Mouse (Mus musculus) layer of hippocampus, adult 2 months (tissue): ENCODE data around the gene Abtb2. TPM values are rescaled to one million over a fixed set of nuclear protein-coding genes. Genes with fewer than 3 reads are reported as not detected.

Source experiments
- DNase-seq, 2 experiments: peaks; one replicate each; pipeline ENCODE4 v3.0.0; 2022; ENCODE audit warnings: low spot score in 2 of 2
- H3K27ac ChIP-seq: fragments of 200-600 bp; 2 replicates; pipeline ENCODE4 v1.8.1; 2022
- H3K4me3 ChIP-seq: fragments of 200-600 bp; 2 replicates; pipeline ENCODE4 v1.8.1; 2022; ENCODE audit warnings: mild to moderate bottlenecking
- CTCF ChIP-seq: fragments of 200-600 bp; conservative IDR thresholded peaks from 2 replicates; pipeline ENCODE4 v1.8.1; 2022; ENCODE audit warnings: antibody characterized with exemption, mild to moderate bottlenecking, moderate library complexity
- total RNA-seq, 2 experiments: library from RNA; stranded (reverse); gene quantifications; 2 replicates each; pipeline ENCODE4 v1.2.3; 2021

Gene Abtb2
- total RNA-seq, 2 experiments from 2014 or later = 9.5 to 10.3 TPM

DNA sequence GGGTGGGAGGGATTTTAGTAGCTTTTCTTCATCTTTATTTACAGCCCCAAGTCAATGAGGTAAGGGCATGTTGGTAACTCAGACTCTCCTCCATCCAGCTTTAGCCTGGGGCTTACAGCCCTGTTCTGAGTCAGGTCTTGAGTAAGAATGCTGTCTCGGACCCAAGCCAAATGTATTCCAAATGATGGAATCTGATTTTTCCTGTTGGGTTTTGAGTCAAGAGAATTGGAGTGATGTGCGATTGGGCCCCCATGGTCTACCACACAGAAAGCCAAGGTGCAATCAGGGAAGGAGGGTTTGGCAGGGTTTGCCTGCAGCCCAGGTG is 66.8 kb downstream of the Abtb2 start:
- no peak for TF ChIP-seq CTCF
- DNase-seq = no peak
- Histone ChIP-seq H3K27ac (no peak overlapping the region), H3K4me3 (no peak overlapping the region)

DNA sequence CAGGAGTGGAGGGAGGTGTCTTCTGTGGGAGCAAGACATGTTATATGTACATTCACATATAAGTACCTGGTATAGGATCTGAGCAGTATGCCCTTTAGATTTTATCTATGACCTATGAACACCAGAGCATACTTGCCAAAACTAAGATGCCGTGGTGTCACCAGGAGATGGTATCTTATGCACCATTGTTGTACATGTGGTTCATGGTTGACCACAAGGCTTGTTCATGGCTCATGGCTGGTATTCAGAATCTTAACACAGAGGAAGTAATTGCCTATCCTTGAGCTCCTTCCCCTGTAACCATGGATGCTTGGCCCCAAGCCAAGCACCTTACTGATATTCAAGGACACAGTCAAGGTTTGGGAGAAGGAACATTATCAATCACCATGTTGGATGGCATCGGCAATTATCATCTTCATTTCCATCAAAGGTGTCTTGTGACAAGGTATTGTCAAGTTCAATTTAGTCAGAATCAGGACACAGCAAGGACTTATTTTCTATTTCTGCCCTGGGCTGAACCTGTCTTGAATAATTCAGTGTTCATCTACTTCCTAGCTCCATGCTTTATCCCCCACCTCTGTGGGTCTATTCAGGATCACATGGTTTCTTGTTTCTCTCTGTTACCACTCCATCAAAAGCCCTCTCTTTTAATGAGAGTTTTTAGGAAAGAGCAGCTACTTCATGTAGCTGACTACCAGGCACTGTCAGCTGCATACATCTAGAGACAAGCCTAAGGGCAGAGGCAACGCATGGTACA is 69.8 kb downstream of the Abtb2 start:
- DNase-seq = no peak
- Histone ChIP-seq H3K4me3 (no peak overlapping the region), H3K27ac (no peak overlapping the region)
- TF ChIP-seq CTCF = no peak

DNA sequence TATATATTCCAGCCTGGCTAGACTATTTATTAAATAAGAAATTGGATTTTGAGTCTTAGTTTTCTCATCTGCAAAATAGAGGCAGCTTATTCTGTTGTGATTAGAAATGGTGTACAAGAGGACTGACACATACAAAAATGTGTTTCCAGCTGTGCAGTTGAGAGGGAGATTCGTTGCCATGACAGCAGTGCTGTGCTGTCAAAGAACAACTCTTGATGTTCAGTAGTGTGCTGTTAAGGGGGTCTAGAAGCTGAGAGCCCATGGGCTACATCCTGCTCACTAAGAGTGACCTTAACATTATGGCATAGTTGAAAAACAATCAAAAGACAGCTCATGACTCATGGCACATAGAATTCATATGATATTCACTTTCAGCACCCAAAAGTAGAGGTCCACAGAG is 71.3 kb downstream of the Abtb2 start:
- DNase-seq = no peak
- Histone ChIP-seq H3K4me3 (no peak overlapping the region), H3K27ac (no peak overlapping the region)
- no peak for TF ChIP-seq CTCF

DNA sequence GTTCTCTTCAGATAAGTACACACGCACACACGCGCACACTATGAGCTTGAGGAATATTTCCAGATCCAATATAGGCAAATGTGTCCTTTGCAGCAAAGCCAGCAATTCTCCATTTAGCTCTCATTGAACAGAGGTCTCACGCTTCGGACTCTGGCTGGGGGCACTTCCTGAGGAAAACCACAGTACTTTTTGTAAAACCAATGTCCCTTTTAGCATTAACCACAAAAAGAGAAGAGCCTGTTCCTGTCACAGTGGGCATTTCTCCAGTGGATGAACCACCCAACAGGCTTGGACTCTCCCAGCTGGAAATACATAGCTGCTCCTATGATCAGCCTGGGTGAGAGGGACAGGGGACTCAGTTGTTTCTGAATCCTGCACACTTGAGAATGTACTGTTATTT is 71.8 kb downstream of the Abtb2 start:
- Histone ChIP-seq H3K27ac (no peak overlapping the region), H3K4me3 (no peak overlapping the region)
- no peak for DNase-seq
- no peak for TF ChIP-seq CTCF

- H3K27ac ChIP-seq = no peak overlapping the region; the same call in 1 of the 2 replicates
- no peak for TF ChIP-seq CTCF
- DNase-seq = no peak
- no peak overlapping the region for H3K4me3 ChIP-seq
Measured at GRCm38 (mm10) chr2:103639701-103640100, 73.6 kb downstream of the Abtb2 start.

GRCm38 (mm10) chr2:103640861-103641260 is 74.8 kb downstream of the Abtb2 start:
- TF ChIP-seq CTCF = no peak
- Histone ChIP-seq H3K27ac (no peak overlapping the region), H3K4me3 (no peak overlapping the region)
- DNase-seq = no peak

GRCm38 (mm10) chr2:103643584-103644211 is 77.6 kb downstream of the Abtb2 start:
- DNase-seq = peak in 1 of 2 experiments; percentile 44
- peak overlapping the region; percentile 48; the same call in 1 of the 2 replicates for H3K27ac ChIP-seq
- peak; percentile 48 for TF ChIP-seq CTCF
- no peak overlapping the region for H3K4me3 ChIP-seq

- Histone ChIP-seq H3K27ac (peak overlapping the region; percentile 48; the same call in 1 of the 2 replicates), H3K4me3 (no peak overlapping the region)
- DNase-seq = no peak
- no peak for TF ChIP-seq CTCF
Measured at GRCm38 (mm10) chr2:103644418-103644817, 78.3 kb downstream of the Abtb2 start.

DNA sequence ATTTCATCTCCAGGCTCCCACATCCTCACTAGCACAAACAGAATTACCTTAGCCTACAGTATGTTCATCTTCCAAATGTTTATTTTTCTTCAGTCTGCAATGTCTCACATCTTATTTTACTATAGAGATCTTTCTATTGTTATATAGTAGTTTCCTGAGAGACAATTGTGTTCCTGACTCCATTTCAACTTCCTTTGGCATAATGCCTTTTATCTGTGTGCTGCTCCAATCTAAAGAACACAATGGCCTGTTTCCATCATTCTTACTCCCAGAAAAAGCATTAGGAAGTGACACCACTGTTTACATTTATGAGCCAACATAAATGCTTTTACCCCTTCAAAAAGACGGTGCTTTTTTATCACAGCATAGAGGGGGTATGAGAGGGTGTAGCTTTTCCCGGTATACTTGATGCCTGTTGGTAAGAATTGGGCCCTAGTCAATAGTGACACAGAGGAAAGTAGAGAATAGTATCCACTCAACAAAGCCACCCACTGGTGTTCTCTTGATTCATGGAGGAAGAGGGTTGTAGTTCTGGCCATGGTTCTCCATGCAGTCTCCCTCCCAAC is 84.3 kb downstream of the Abtb2 start:
- no peak overlapping the region for H3K27ac ChIP-seq
- TF ChIP-seq CTCF = no peak
- no peak for DNase-seq
- no peak overlapping the region for H3K4me3 ChIP-seq

GRCm38 (mm10) chr2:103652121-103652520 is 86.0 kb downstream of the Abtb2 start:
- H3K27ac ChIP-seq = no peak overlapping the region
- no peak for DNase-seq
- TF ChIP-seq CTCF = no peak
- no peak overlapping the region for H3K4me3 ChIP-seq

DNA sequence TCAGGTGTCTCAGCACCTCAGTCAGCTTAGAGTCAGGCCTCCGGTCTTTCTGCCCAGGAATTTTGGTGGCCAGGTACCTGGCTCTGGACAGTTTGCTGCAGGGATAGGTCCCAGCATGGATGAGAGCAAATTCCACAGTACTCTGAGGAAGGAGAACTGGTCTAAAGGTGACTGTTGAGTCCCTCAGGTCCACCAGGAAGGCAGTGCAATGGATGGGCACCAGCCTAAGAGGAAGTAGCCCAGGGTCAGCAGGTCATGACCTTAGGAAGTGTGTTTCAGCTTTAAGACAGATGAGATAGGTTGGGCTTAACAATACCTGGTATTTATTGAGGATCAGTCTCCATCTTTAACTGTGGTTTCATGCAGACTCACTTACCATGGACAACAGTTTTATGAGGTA is 88.9 kb downstream of the Abtb2 start:
- no peak overlapping the region for H3K27ac ChIP-seq
- H3K4me3 ChIP-seq = no peak overlapping the region
- no peak for DNase-seq
- no peak for TF ChIP-seq CTCF

DNA sequence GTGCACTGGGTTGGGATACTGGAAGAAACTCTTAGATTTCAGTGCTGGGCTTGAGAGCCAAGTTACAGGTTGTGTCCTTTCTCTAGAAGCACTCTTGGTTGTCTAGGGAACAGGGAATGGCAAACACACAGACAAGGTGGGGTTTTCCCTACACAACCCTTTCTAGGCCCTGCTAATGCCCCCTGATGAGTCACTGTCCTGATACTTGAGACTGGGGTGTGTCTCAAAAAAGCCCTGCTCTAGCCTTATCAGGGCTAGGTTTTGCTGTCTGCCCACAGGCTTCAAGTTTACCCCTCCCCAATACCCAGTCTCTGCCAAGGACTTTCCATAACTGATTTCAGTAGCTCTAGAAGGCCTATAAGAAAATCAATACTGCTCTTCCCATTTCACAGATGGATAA is 89.9 kb downstream of the Abtb2 start:
- Histone ChIP-seq H3K4me3 (no peak overlapping the region), H3K27ac (no peak overlapping the region)
- TF ChIP-seq CTCF = no peak
- DNase-seq = no peak

DNA sequence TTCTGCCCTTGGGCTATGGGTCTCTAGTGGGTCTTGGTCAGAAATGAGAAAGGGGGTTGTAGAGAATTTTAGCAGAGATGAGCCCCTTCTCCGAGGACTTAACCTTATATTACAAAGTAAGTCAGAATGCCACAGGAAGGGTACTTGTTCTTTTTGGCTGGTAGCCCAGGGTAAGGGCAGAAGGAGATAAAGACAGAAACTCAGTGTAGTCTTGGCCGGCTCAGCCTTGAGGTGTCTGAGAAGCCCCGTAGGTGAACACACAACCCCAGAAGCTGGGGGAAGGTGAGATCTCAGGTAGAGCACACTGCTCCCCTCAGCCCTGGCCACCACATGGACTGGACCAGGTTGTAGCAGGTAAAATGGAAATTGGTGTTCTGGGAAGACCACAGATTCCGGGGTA is 93.1 kb downstream of the Abtb2 start:
- no peak overlapping the region for H3K4me3 ChIP-seq
- no peak for TF ChIP-seq CTCF
- no peak for DNase-seq
- H3K27ac ChIP-seq = no peak overlapping the region
